Mouse (Mus musculus) cerebellum, adult 11-12 months (tissue): ENCODE measurements around the gene Rgl2.
A peak's percentile ranks its signal among the peaks of the same experiment; 100 is the strongest.

ENCODE experiments used
- DNase-seq: peaks from one replicate; pipeline ENCODE4 v3.0.0; 2022

Gene Rgl2

DNA sequence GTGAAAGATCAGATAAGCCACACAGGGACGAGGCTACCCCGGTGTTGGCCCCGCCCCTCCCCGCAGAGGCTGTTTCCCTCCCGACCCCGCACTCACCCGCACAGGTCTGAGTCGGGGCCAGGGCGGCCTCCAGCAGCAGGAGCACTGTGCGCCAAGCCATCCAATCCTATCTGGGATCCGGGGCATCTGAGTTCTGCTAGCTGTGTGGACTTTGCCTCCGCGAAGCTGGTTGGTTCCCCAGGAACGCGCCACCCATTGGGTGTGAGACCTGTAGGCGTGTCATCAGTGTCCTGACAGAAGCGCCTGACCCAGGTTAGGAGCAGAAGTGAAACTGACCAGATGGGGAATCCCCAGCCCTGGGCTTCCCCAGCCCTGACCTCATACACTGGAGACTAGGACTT is 49.3 kb downstream of the Rgl2 start:
- DNase-seq, result peak; percentile 90

DNA sequence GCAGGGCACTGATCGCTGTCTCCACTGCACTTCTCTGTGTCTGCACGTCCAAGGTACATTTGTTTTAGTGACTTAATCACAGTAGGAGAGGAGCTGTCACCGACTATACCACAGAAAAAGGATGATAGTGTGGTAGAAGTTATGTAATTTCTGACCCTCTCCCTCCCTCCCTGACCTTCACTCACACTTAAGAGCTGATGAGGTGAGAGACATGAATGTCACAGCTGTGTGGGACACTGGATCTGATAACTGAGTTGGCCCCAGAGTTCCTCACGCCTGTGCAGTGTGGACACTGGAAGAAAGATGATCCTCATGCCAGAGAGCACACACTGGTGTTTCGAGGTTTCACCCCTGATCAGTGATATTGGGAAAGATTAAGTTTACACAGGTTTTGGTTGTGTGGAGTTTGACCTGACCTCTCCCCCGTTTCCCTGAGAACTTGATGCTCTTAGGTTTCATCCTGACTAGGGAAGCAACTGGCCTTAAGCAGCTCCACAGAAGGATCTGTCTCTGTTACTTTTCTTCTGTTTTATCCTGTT is 50.2 kb downstream of the Rgl2 start:
- no peak for DNase-seq

DNA sequence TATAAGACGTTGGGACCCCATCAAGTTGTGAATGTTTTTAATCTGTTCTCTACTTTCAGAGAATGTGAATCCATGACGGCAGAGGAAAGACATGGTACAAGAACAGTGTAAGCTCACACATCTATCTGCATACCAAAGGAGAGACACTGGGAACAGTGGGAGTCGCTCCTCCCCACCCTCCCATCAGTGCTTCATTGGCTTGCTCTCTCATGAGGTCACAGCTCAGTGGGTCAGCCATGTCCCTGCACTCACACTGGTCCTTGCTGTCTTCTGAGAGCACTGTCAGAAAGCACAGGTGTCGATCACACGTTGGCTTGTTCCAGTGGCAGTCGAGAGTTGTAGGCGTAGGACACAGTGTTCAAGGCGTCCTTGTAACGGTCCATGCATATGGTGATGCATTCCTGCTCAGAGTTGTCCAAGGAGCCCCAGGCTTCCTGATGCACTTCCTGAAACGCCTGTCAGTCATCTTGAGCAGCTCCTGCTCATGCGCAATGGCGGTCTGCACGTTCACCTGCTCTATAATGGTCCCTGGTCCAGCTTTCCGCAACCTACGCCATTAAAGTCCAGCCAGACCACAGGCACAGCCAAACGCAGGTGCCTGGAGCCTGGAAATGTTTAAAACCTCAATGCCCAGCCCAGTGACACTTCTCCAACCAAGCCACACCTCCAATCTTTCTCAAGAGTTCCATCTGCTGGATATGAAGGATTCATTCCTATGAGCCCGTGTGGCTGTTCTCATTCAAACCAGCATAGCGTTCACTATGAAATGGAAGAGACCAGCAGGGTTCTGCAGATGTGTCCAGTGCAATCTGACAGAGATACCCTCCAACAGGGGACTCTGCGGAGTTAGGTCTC is 51.1 kb downstream of the Rgl2 start:
- DNase-seq, result peak; percentile 32

DNA sequence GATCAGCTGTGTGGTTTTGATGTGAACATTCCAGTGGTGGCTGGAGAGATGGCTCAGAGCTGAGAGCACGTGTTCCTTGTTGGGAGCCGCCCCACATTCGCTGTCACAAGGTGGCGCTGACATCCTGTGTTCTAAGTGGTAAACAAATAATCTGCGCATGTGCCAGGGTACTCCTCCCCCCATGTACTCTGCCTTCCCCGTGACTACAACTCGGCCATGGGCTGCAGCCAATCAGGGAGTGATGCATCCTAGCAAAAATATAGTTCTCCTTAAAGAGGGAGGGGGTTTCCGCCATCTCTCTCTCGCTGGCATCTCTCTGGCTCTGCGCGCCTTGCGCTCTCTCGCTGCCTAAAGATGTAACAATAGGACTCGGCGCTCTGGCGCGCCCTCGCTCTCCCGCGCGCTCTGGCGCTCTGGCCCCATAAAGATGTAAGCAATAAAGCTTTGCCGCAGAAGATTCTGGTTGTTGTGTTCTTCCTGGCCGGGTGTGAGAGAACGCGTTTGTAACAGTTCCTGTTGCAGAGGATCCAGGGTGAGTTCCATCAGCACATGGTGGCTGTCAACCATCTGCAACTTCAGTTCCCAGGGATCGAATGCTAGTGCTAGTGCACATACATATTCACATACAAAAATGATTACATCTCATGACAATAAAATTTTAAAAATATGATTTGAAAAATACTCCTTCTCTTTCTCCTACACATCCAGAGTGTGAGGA is 52.0 kb downstream of the Rgl2 start:
- DNase-seq, result peak; percentile 92

DNA sequence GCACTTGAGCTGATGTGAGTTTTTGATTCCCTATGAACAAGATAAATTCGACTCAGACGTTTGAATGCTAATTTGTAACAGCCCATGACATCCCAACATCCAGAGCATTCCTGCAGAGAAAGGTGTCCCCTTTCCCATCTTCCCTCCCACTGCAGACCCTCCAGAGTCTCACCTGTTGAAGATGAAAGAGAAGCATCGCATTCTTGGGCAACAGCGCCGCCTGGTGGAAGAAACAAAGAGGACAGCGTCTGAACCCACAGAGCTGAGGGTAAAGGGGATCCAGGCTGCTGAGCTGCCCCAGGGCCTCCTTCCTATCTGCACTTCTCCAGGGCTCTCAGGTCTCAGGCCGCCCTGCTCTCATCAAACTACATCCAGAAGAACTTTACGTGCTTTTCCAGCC is 52.8 kb downstream of the Rgl2 start:
- peak; percentile 63 for DNase-seq
